13 mouse cellular contexts compared by ENCODE assay signal in genomic region chr6:52438366-52438765, GRCm38 (mm10).
DNase-seq lines count a peak whose midpoint lies in the region; ATAC-seq and TF ChIP-seq lines count a peak whose summit lies in the region.
"Had no signal": no experiment of that assay in that cellular context is flagged by ENCODE, and none has a peak within 500 bp of the region (broad histone marks: within the 10 kb centered on the region; RNA-seq: fewer than 3 reads in every experiment).

No protein-coding gene starts in this region.

- H3K27ac ChIP-seq in lung, embryonic 16.5 days (ENCODE audit: low read length), result no peak overlapping the region
- H3K27ac ChIP-seq in midbrain, postnatal 0 days (ENCODE audit: low read depth, low read length), result no peak overlapping the region
- no peak overlapping the region for H3K27ac ChIP-seq in midbrain, embryonic 10.5 days (replicated peaks)
- H3K27ac ChIP-seq: hindbrain, embryonic 13.5 days; liver, embryonic 15.5 days had no signal

- intact Hi-C loops in heart, postnatal 25 days (cut with DNase I), result no loop called here

- ATAC-seq in lung, embryonic 16.5 days (ENCODE audit: low read depth), result peak; percentile 53
- ATAC-seq in midbrain, postnatal 0 days (ENCODE audit: low FRiP score), result no peak

- WGBS in lung, embryonic 16.5 days, result 22% methylated on average over 8 of the region's 8 CpGs
- WGBS in midbrain, postnatal 0 days, result 52% methylated on average over 8 of the region's 8 CpGs
- 57% methylated on average over 8 of the region's 8 CpGs for WGBS in midbrain, embryonic 10.5 days

- no peaks in the 10 kb centered on the region for H3K36me3 ChIP-seq in lung, embryonic 16.5 days (ENCODE audit: control insufficient read depth, insufficient read depth, low read length)
- H3K36me3 ChIP-seq in midbrain, postnatal 0 days (ENCODE audit: insufficient read depth, low read length), result no peaks in the 10 kb centered on the region
- no peaks in the 10 kb centered on the region for H3K36me3 ChIP-seq in midbrain, embryonic 10.5 days
- H3K36me3 ChIP-seq: hindbrain, embryonic 13.5 days; liver, embryonic 15.5 days had no signal

- no peak overlapping the region for H3K9ac ChIP-seq in lung, embryonic 16.5 days (ENCODE audit: low read length)
- no peak overlapping the region for H3K9ac ChIP-seq in midbrain, postnatal 0 days (replicated peaks; ENCODE audit: low read length, poor library complexity, severe bottlenecking)
- H3K9ac ChIP-seq: hindbrain, embryonic 13.5 days; liver, embryonic 15.5 days had no signal

- no peak overlapping the region for H3K4me3 ChIP-seq in lung, embryonic 16.5 days (ENCODE audit: low read length)
- H3K4me3 ChIP-seq in midbrain, postnatal 0 days (ENCODE audit: low read depth, low read length), result no peak overlapping the region
- no peak overlapping the region for H3K4me3 ChIP-seq in midbrain, embryonic 10.5 days
- H3K4me3 ChIP-seq: hindbrain, embryonic 13.5 days; liver, embryonic 15.5 days had no signal

- H3K9me3 ChIP-seq in lung, embryonic 16.5 days (ENCODE audit: control insufficient read depth, low read length), result no peaks in the 10 kb centered on the region
- H3K9me3 ChIP-seq in midbrain, postnatal 0 days (ENCODE audit: low read length), result no peaks in the 10 kb centered on the region
- H3K9me3 ChIP-seq in midbrain, embryonic 10.5 days (replicated peaks), result no peaks in the 10 kb centered on the region
- H3K9me3 ChIP-seq: hindbrain, embryonic 13.5 days; liver, embryonic 15.5 days had no signal

- no peak for TF ChIP-seq CTCF in brain, embryonic 14.5 days (IDR thresholded peaks at IDR 0.05; ENCODE audit: borderline replicate concordance, extremely low read depth, insufficient read depth, insufficient read length)
- no peak for TF ChIP-seq CTCF in midbrain, postnatal 0 days (IDR thresholded peaks at IDR 0.05)

- no peaks in the 10 kb centered on the region for H3K27me3 ChIP-seq in lung, embryonic 16.5 days (ENCODE audit: control insufficient read depth, insufficient read depth, low read depth, low read length)
- no peaks in the 10 kb centered on the region for H3K27me3 ChIP-seq in midbrain, postnatal 0 days (ENCODE audit: insufficient read depth, low read length)
- H3K27me3 ChIP-seq in midbrain, embryonic 10.5 days (ENCODE audit: low read depth, poor library complexity, severe bottlenecking), result 0 out of 2 replicates have a peak, but pooled peaks cover 5% of the 10 kb centered on the region
- H3K27me3 ChIP-seq: hindbrain, embryonic 13.5 days had no signal

- no peak overlapping the region for H3K4me2 ChIP-seq in lung, embryonic 16.5 days (ENCODE audit: low read depth, low read length)
- H3K4me2 ChIP-seq in midbrain, postnatal 0 days (ENCODE audit: low read depth, low read length, poor library complexity, severe bottlenecking), result no peak overlapping the region
- H3K4me2 ChIP-seq: hindbrain, embryonic 13.5 days; liver, embryonic 15.5 days had no signal

- no peaks in the 10 kb centered on the region; the same call in 1 of the 2 replicates for H3K4me1 ChIP-seq in lung, embryonic 16.5 days (replicated peaks; ENCODE audit: control insufficient read depth, insufficient read depth, low read length)
- no peaks in the 10 kb centered on the region for H3K4me1 ChIP-seq in midbrain, postnatal 0 days (ENCODE audit: insufficient read depth, low read length)
- H3K4me1 ChIP-seq in midbrain, embryonic 10.5 days, result peaks cover 5% of the 10 kb centered on the region
- H3K4me1 ChIP-seq: liver, embryonic 15.5 days had no signal

- DNase-seq in heart, adult 18-20 months, result peak; percentile 66 to 72
- no peak for DNase-seq in heart, postnatal 25 days (ENCODE audit: low spot score)
- peak; percentile 26 for DNase-seq in brain, embryonic 14.5 days (ENCODE audit: low read depth)
- peak; percentile 51 for DNase-seq in heart, adult 8-10 months (ENCODE audit: low spot score)
- DNase-seq in spleen, postnatal 36 days (ENCODE audit: low spot score in 2 of 2), result no peak
- DNase-seq in midbrain, postnatal 0 days (ENCODE audit: low spot score), result no peak
- no peak for DNase-seq in midbrain, embryonic 10.5 days (ENCODE audit: low spot score)
- DNase-seq: cerebellum, adult 9-10 months; layer of hippocampus, adult 9-11 months; thymus, adult 18-20 months had no signal

- no peak for TF ChIP-seq POLR2A in brain, embryonic 14.5 days (IDR thresholded peaks at IDR 0.05; ENCODE audit: borderline replicate concordance, extremely low read depth, insufficient read depth, insufficient read length, poor library complexity, severe bottlenecking)

Comparison
In these comparisons a context has a peak if more than half of its experiments do, and no peak if none do; other contexts are left out.
1. DNase-seq: peak in heart, adult 18-20 months (2 of 2), brain, embryonic 14.5 days (single experiment) and heart, adult 8-10 months (single experiment); none in heart, postnatal 25 days (single experiment), spleen, postnatal 36 days (0 of 2), midbrain, postnatal 0 days (single experiment) and midbrain, embryonic 10.5 days (single experiment).